Mouse (Mus musculus) embryonic facial prominence, embryonic 15.5 days (tissue): ENCODE data around the gene Akap11. TPM values are rescaled to one million over a fixed set of nuclear protein-coding genes. Genes with fewer than 3 reads are reported as not detected.

ENCODE experiments used
- ATAC-seq: fragments of 200-750 bp; cut with Nextera tagmentation; 2 replicates; pipeline ENCODE4 v1.8.0; 2017; ENCODE audit warnings: low read depth, moderate TSS enrichment; ENCODE audit not compliant: insufficient number of reproducible peaks, low FRiP score, low TSS enrichment
- H3K27ac ChIP-seq: fragments of 300-500 bp; sonication (generic); replicated peaks from 2 replicates; pipeline ENCODE4 v1.5.1; 2015; ENCODE audit warnings: mild to moderate bottlenecking, inconsistent platforms
- H3K27me3 ChIP-seq: fragments of 300-500 bp; sonication (generic); 2 replicates; pipeline ENCODE4 v1.6.1; 2015; ENCODE audit warnings: inconsistent platforms
- H3K36me3 ChIP-seq: fragments of 300-500 bp; sonication (generic); 2 replicates; pipeline ENCODE4 v1.6.1; 2015; ENCODE audit warnings: mild to moderate bottlenecking, inconsistent platforms
- H3K4me1 ChIP-seq: fragments of 300-500 bp; sonication (generic); 2 replicates; pipeline ENCODE4 v1.6.1; 2015; ENCODE audit warnings: inconsistent platforms
- H3K4me2 ChIP-seq: fragments of 300-500 bp; sonication (generic); replicated peaks from 2 replicates; pipeline ENCODE4 v1.6.1; 2015; ENCODE audit warnings: mild to moderate bottlenecking, inconsistent platforms
- H3K4me3 ChIP-seq: fragments of 300-500 bp; sonication (generic); replicated peaks from 2 replicates; pipeline ENCODE4 v1.5.1; 2015; ENCODE audit warnings: mild to moderate bottlenecking, inconsistent platforms
- H3K9ac ChIP-seq: fragments of 300-500 bp; sonication (generic); 2 replicates; pipeline ENCODE4 v1.6.1; 2015; ENCODE audit warnings: inconsistent platforms
- H3K9me3 ChIP-seq: fragments of 300-500 bp; sonication (generic); replicated peaks from 2 replicates; pipeline ENCODE4 v1.6.1; 2016; ENCODE audit warnings: inconsistent platforms
- WGBS: fragments of 180-500 bp; shearing (Covaris S2); methylation state at CpG from one replicate; pipeline ENCODE4 v1.1.7; 2015; 5-methylcytosine and 5-hydroxymethylcytosine counted together
- polyA plus RNA-seq: library from polyadenylated mRNA; unstranded; fragments of >200 nt; fragmentation: Nextera tagmentation; extraction: Ambion mirVana; gene quantifications from 2 replicates; pipeline ENCODE4 v1.2.1, GENCODE M21; 2015

Gene Akap11
- polyA plus RNA-seq, 1 experiment from 2014 or later: 16.8 TPM

- ATAC-seq: no peak
Observed at GRCm38 (mm10) chr14:78447542-78447941, 89.1 kb downstream of the Akap11 start.

More at GRCm38 (mm10) chr14:78447542-78447941, 89.1 kb downstream of the Akap11 start:
- Histone ChIP-seq H3K4me1 (no peaks in the 10 kb centered on the region), H3K9ac (no peak overlapping the region), H3K27me3 (no peaks in the 10 kb centered on the region), H3K4me3 (no peak overlapping the region), H3K4me2 (no peak overlapping the region), H3K36me3 (no peaks in the 10 kb centered on the region), H3K27ac (no peak overlapping the region), H3K9me3 (no peaks in the 10 kb centered on the region)
- WGBS: 74% methylated on average over 3 of the region's 3 CpGs

Other genes with a start within 250 kb of the Akap11 start
- 2.5 and 2.7 TPM in 2 replicates for gene Tnfsf11, start 228.8 kb downstream of the Akap11 start, polyA plus RNA-seq
- 1.7 and 1.8 TPM in 2 replicates for gene Dgkh, start 196.0 kb upstream of the Akap11 start, polyA plus RNA-seq